Comparison of ENCODE assay signal across 8 mouse cellular contexts in the genomic region with DNA sequence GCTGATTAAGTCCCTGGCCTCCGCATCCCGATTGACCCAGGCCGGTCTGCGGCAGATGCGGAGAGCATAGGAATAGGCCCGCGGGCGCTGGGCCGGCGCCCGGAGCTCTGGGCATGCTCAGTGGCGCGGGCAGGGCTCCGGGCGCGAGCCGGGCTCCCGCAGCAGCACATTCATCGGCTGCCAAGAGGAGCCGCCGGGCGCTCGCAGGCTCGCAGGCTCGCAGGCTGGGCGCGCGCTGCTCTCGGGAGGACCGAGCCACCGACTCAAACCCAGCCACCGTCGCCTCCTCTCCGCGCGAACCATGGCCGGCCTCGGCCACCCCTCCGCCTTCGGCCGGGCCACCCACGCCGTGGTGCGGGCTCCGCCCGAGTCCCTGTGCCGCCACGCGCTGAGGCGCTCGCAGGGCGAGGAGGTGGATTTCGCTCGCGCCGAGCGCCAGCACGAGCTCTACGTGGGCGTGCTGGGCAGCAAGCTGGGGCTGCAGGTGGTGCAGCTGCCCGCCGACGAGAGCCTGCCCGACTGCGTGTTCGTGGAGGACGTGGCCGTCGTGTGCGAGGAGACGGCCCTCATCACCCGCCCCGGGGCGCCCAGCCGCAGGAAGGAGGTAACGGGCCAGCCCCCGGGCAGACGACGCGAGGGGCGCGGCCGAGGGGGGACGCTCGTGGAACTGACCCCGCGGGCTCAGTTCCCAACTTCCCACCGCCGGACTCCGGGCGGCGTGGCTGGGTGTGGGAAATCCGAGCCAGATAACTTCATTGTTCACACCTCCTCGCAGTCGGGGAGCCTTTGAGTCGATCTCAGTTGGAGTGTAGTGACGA. TPM values are rescaled to one million over a fixed set of nuclear protein-coding genes. Genes with fewer than 3 reads are reported as not detected.
DNase-seq lines count a peak whose midpoint lies in the region; ATAC-seq and TF ChIP-seq lines count a peak whose summit lies in the region.

TSS of gene Ddah1 (plus strand) at position 115 of the 818 bp plus-strand sequence.

- DNase-seq in Patski (ENCODE audit: low read depth, low spot score) = no peak
- peak; percentile 50 for DNase-seq in cerebellum, adult 9-10 months
- peak; percentile 51 to 73 for DNase-seq in frontal cortex, postnatal 10 days (ENCODE audit: low spot score in 2 of 2)
- DNase-seq in layer of hippocampus, postnatal 10 days (ENCODE audit: low spot score in 2 of 2) = peak; percentile 65 to 76
- peak; percentile 84 for DNase-seq in retina, postnatal 1 day

- no peaks in the 10 kb centered on the region for H3K36me3 ChIP-seq in lung, embryonic 15.5 days

- no peaks in the 10 kb centered on the region for H3K9me3 ChIP-seq in lung, embryonic 15.5 days

- peak within 1 kb of the TSS; percentile 100 for H3K4me2 ChIP-seq in lung, embryonic 15.5 days

- CTCF ChIA-PET in Patski (lab: Charles Lee) = interaction anchor here (1.3 to 2.5 kb wide), 4 partner anchors 10 to 144 kb away, joined by 3 to 6 read pairs (median 4); no protein-coding TSS in a partner anchor

- H3K4me3 ChIP-seq in lung, embryonic 15.5 days = peak within 1 kb of the TSS; percentile 65

- no peak for TF ChIP-seq CTCF in Patski (IDR thresholded peaks at IDR 0.05)

- H3K27ac ChIP-seq in lung, embryonic 15.5 days = no peak within 1 kb of the TSS

- H3K27me3 ChIP-seq in Patski = no peaks in the 10 kb centered on the region
- H3K27me3 ChIP-seq in lung, embryonic 15.5 days = peaks cover 18% of the 10 kb centered on the region

- peaks cover 22% of the 10 kb centered on the region for H3K4me1 ChIP-seq in lung, embryonic 15.5 days

- in situ Hi-C loops in Patski (cut with MboI; ENCODE audit: low pct_unique_long_range_greater_than_20kb) = loop anchor here (10.0 kb wide), 1 partner anchor 174 kb away; no protein-coding TSS in a partner anchor

- POLR2A ChIA-PET in Patski (lab: Charles Lee) = interaction anchor here (0.6 to 3.2 kb wide), 10 partner anchors 10 to 181 kb away, joined by 3 to 27 read pairs (median 3); partner anchors contain the start of gene Ccn1

- peak; percentile 65 for ATAC-seq in Patski
- peak; percentile 29 to 47; a peak in 3 of 4 replicates for ATAC-seq in hematopoietic stem cell, adult 5-6 weeks (replicated peaks in 1 of 2; ENCODE audit: insufficient read depth in 1 of 2, low FRiP score in 2 of 2, low TSS enrichment in 1 of 2, low read depth in 1 of 2, poor library complexity in 2 of 2, severe bottlenecking in 2 of 2)
- ATAC-seq in lung, embryonic 15.5 days (ENCODE audit: borderline replicate concordance, extremely low read depth, low FRiP score, low TSS enrichment) = peak; percentile 81
- no peak for ATAC-seq in activated CD4-positive, CD25-positive, alpha-beta regulatory T cell, adult 4 months

- under 1% methylated on average over 96 of the region's 97 CpGs for WGBS in lung, embryonic 15.5 days

- H3K9ac ChIP-seq in lung, embryonic 15.5 days = peak within 1 kb of the TSS; percentile 62

RNA-seq across cellular contexts. Expression of gene Ddah1, which starts in this region (rescaled TPM):
- 138 TPM for polyA plus RNA-seq in Patski (2021)
- total RNA-seq in hematopoietic stem cell, adult 5-6 weeks (2017) = not detected in 2 replicates
- total RNA-seq in layer of hippocampus, postnatal 10 days (2021) = 10 to 100 TPM; 83.9 to 84.1 TPM
- polyA plus RNA-seq in lung, embryonic 15.5 days (2015; fragmentation: Nextera tagmentation; extraction: Ambion mirVana) = 27.7 and 30.8 TPM in 2 replicates
- not detected for polyA plus RNA-seq in activated CD4-positive, CD25-positive, alpha-beta regulatory T cell, adult 4 months (2017; shearing (Covaris generic))

Comparison
In these comparisons a context has a peak if more than half of its experiments do, and no peak if none do; other contexts are left out.
1. RNA of gene Ddah1 (total RNA-seq): 83.9 to 84.1 TPM in layer of hippocampus, postnatal 10 days; not detected in hematopoietic stem cell, adult 5-6 weeks; every median in the first group is over 10 times any median in the second.
2. RNA of gene Ddah1 (polyA plus RNA-seq): 138 TPM in Patski (single experiment) and 27.7 to 30.8 TPM in lung, embryonic 15.5 days; not detected in activated CD4-positive, CD25-positive, alpha-beta regulatory T cell, adult 4 months; every median in the first group is over 10 times any median in the second.
3. Peak in ATAC-seq in hematopoietic stem cell, adult 5-6 weeks; RNA of the gene not detected or under 1 TPM.